Mouse (Mus musculus) T-helper 2 cell (primary cell): ENCODE data around the gene Anks1b.

Experiments
- in situ Hi-C: fragments of 300-600 bp; cut with MboI, MseI; formaldehyde crosslinking; loops from one replicate; pipeline ENCODE4 v1.15.1; 2025; ENCODE audit warnings: high pct_unique_total_duplicates

Gene Anks1b

DNA sequence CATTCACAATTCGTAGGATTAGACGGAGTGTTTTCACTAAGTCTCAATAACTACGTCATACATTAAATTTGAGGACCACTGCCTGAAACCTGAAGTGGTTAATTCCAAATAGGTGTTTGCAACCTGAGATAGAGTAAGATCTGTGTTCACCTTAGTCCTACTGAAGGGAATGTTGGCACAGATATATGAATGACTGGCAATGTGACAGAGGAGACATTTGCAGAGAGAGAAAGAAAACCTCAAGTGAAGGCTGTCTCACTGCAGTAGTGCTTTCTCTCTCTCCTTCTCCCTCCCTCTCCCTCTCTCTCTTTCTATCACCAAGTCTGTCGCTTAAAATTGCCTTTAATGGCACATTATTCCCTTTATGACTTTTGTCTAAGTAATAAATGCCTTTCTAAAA is 101.1 kb downstream of the Anks1b start:
- in situ Hi-C loops = no loop called here

DNA sequence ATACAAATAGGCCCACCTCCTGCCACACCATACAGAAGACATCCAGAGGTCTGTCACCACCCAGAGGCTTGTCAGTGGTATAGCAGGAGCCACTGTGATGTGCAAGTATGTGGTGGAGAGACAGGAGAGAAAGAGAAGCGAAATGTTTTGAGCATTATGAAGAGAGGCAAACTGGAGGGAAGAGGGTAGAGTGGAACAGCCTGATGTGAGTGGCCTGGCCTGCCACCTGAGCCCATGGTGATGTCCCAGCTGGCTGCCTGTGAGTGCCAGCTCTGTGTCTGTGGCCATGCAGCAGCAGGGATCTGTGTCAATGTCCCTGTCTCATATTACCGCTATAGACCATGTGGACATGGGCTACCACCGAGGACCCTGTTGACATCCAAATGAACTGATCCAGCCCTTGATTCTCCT is 102.1 kb downstream of the Anks1b start:
- in situ Hi-C loops = no loop called here

DNA sequence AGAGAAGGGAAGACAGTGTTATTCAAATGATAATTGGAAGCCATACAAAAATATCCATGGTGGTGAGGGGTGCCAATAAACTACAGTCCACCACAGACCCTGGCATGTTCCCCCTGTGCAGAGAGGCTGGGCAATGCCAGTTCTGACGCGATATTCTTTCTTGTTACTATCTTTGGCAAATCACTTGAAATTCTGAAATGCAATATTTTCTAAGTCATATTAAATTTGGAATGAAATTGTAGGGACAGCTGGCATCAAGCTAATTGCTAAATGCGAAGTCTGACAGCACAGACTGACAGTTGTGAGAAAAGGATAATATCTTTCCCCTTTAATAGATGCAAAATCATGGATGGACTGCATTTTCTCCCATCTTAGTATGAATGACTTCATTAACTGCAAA is 103.3 kb downstream of the Anks1b start:
- in situ Hi-C loops = no loop called here

DNA sequence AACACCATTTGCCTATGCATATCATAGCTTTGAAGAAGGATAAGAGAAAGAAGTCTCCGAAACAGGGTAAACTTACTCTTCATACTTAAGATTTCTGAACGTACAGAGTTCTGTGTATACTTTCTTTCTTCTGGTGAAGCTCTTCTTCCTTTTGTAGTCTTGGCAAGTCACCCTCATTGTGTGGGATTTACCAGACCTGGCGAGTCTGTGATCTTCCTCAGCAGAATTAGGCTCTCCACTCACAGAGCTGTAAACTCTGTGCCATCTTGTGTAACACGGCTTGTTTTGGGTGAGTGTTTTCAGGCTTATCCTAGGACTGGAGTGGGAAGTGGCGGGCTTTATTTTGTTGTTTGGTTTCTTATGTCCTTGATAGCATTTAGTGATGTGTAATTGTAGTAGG is 120.9 kb downstream of the Anks1b start:
- in situ Hi-C loops = no loop called here

DNA sequence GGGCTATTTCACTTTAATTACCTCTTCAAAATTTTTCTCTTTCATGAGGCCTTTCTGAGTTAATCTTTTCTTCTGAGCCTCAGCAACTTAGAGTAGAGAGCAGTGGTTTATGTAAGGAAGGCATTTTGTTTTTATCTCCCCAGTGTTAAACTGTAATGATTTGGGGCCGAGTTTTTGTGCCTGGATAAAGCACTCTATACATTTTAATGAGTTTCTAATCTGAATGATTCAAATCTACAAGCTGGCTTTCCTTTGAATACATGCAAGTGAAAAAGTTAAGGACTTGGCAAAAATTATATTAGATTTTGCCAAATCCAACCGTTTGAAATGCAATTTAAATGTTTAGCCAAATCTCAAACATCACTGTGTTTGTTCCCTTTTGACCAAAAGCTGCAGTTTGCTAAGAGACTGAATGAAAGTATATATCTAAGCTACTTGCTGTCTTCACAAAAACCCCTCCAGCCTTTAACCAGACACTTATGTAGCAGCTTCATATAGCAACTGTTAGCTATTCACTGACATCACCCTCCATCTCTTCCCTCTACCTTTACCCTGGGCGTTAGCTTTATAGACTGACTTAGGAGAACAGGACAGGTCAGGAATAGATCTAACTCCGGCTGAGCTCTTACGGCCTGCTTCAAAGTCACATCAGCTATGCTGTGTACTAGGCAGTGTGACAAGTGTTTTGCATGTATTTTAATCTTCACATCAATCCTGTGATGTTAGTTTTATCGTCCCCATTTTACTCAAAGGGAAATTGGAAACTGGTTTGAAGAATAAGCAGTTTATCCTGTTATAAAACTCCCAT is 122.5 kb downstream of the Anks1b start:
- in situ Hi-C loops = no loop called here

DNA sequence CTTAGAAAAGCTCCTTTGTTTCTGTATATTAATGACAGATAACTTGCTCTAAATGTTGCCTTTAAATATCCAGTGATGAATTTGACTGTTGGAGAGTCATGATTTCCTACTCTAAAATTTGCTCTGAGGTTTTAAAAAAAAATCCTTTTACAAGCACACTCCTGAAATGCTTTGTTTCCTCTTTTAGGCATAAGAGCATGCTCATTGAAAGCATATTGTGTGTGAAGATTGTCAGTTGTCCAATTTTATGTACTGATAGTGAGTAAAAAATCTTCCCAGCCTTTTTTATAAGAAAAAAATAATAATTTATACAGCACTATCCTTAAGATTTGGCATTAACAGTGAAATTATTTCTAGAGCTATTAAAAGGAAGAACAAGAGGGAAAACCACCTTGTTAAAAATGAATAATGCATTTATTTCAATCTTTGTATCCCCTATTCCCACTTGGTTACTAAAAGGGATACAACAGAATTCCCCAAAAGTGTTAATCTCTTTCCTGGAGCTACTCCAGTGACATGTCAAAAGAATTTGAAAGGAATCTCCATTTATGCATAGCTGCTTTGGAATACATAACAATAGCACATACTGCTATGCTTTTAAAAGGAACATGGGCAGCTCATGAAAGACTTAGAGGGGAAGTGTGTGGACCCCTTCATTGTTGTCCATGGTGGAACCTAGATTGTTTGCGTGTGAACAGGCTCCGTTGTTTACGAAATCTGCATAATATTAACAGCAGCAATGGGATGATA is 130.8 kb downstream of the Anks1b start:
- in situ Hi-C loops = no loop called here

DNA sequence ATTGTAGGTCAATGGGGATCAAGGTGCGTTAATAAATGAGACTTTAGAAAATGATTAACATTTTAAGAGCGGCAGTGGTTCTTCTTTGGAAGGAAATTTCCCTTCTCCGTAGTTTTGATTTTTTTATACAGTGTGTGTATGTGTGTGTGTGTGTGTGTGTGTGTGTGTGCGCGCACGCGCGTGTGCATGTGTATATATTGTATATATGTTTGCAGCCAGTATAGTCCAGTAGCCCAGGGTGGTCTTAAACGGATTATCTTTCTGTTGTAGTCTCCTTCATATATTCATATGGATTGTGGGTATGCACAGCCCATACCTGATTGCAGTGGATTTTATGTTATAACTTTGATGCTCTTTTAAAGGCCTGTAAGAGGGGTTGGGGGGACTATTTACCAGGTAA is 131.6 kb downstream of the Anks1b start:
- in situ Hi-C loops = no loop called here

DNA sequence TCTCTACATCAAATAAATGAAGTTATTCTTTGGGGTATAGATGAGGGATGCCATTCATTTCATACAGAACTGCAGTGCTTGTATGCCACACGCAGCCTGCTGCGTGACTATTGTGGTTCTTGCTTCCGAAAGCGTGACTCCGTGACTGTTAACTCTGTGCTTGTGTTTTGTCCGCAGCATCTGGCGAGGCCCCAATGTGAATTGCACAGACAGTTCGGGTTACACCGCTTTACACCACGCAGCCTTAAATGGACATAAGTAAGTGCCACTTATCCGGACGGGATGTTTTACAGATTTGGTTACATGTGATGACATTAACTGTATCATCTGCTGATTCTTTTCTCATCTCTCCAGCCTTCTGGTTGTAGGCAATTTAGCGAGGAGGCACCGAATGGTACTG is 159.7 kb downstream of the Anks1b start:
- in situ Hi-C loops = no loop called here

DNA sequence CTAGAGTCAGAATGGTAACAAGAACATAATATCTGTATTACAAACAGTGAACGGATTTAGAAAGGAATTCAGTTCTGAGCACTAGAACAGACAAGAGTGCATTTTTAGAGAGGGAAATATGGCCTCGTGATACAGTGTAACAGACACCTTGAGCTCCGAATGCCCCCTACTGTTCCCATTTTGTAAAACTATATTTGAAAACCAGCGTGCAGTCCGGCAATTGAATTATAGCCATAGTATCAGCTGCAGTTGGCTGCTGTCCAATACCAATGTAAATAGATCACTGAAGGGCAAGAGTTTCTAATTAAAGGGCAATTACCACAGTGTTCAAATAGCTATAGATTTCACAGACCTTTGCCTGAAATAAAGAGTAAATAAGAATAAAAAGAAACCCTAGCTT is 170.0 kb downstream of the Anks1b start:
- in situ Hi-C loops = no loop called here

DNA sequence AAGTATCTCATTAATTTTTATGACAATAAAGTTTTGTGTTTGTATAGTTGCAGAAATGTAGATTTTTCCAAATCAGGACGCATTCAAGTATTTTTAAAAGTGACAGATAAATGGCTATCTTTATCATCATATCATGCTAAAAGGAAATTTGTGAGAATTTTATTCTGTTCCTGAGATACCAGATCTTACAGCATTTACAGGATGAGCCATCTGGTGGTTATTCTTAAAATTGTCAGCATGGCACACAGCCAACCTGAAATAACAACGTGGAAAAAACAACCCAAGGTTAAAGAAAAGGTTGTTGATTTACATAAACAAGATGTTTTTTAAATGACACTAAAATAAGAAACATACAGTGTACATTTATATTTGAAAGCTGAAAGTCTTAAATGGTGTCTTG is 170.5 kb downstream of the Anks1b start:
- in situ Hi-C loops = no loop called here

DNA sequence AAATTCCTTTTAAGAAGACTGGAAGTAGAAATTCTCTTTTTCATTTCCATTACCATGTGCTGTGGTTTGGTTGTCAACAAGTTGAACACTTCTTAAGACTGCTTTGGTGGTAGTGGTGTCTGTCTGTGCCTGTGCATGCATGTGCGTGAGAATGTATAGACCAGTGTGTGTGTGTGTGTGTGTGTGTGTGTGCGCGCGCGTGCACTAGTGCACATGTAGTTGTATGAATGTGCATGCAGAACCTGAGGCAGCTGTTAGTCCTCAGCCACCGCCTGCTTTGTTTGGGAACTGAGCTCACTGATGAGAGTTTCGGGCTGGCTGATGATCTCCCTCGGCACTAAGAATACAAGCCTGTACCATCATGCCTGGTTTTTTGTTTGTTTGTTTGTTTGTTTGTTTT is 170.9 kb downstream of the Anks1b start:
- in situ Hi-C loops = no loop called here

DNA sequence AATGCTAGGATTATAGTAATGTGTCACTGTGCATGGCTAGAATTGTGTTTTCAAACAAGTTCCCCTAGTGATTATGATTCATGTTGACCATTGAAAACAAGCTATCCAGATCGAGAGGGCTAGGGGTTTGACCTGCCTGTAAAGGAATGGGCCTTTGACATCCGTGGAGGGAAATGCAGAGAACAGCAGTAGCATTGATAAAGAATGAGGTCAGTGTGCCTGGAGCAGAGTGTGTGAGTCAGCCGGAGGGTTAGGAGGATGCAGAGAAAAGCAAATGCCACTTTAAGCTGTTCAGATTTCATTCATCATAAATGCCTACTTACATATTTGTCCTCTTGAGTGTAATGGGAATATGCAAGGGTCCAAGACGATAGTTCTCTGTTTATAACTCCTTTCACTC is 195.3 kb downstream of the Anks1b start:
- in situ Hi-C loops = no loop called here

DNA sequence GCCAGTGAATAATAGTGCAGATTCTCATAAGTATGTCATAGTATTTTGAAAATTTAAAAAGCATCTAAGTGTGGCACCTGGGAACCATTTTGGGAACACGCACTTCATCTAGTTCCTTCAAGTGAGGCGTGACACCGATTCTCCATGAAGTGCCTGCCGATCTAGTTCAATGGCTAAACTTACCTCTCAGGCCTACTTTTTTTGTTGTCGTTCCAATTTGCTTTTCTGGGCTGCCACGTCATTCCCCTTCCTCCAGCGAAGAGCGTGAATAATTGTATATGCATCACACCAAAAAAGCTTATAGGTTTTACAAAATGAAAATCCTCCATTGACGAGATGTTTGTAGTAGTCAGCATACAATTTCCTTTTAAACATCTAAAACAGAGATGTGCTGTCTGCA is 204.6 kb downstream of the Anks1b start:
- in situ Hi-C loops = no loop called here

DNA sequence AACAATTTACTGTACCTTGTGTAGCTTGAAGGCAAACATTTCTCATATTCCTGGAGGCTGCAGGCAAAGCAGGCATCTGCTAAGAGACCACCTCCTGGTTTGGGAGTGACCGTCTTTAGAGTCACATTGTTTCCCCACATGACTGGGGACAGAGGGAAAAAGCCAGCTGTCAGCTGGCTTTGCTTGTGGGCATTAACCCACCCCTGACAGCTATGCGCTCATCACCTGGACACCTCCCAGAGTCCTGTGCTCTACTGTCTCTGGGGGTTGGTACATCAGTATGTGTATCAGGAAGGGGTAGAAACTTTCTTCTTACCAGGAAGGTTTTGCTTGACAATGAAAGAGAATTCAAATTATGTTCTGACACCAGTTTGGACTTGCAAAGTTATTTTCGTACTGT is 207.8 kb downstream of the Anks1b start:
- in situ Hi-C loops = no loop called here

DNA sequence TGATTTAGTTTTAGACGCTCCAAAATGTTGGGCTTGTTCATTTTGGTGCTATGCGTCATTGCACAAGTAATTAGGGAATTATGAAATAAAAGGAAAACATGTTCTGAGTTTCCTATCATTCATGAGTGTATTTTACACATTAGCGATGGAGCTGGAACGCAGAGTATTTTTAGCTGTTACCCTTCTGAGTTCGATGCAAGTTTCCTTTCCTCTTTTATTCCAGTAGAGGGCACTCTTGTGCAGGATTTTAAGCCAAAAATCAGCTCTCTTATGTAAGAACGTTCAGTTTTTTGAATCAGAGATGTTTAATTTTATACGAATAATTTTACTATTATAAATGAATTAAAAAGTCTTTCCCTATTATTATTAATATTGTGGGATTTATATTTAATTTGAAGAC is 208.3 kb downstream of the Anks1b start:
- in situ Hi-C loops = no loop called here

DNA sequence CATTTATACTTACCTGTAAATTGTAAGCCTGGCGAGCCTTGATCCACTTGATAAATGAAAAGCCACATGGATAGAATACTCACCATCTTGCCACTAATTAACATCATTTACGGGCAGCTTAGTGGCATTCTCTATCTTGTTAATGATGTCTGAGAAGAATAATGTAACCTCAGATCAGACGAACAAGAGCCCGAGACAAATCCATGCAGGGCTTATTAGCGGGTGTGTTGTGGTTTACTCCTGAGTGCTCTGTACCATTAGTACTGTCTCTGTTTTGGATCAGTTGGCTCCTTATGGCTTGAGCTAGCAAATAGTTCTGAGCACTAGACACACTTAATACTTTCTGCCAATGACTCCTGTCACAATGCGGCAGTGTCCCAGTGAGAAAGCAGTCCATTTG is 220.6 kb downstream of the Anks1b start:
- in situ Hi-C loops = no loop called here

DNA sequence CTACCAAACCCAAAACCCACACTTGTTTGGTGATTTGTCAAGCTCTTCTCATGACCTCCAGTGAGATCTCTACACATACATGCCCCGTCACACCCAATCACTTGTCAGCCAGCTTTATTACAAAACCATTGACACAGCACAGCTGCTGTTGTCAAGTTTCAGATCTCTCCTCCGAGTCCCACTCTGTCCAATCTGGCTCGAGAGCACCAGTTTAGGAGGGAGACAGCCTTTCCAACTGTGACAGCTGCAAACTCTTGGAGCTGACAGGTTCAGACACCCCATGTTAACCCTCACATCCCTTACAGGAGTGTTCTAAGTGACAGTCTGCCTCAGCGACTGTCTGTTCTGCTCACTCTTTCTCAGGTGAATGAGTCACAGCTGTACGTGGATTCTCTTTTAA is 239.4 kb downstream of the Anks1b start:
- in situ Hi-C loops = loop anchor here (10.0 kb wide), 1 partner anchor 1812 kb away; no protein-coding TSS in a partner anchor

DNA sequence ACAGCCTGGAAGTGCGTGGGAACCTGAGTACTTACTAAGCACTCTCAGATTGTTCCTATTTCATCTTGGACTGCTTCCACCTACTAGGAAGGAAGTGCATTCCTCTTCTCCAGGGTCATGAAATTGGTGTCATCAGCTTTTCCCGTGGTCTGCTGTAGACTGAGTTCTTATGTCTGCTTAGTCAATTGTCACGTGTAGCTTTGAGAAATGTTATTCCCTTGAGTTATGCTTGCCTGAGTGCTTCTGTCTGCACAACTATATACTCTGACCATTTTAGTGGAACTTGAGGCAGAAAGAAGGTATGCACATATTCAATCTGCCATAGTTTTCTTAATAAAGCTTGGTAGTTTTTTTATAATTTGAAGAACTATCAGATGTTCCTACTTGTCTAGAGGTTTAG is 243.6 kb downstream of the Anks1b start:
- in situ Hi-C loops = loop anchor here (10.0 kb wide), 1 partner anchor 1808 kb away; no protein-coding TSS in a partner anchor

DNA sequence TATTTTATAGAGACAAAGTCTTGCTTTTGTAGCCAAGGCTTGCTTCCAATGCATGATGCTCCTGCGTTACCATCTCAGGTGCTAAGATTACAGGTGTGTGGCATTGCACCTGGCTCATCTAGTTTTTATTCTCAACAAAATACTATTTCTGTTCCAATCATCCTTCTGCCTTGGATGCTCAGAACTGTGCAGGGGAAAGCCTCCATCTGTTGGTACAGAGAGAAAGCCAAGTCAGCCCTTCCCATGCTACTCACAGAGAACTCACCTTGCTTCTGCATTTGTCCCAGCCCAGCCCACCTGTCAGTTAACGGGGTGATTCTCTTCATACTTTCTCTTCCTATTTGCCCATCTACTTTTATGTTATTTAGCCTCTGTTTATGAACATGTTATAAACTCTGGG is 244.5 kb downstream of the Anks1b start:
- in situ Hi-C loops = loop anchor here (10.0 kb wide), 1 partner anchor 1807 kb away; no protein-coding TSS in a partner anchor

DNA sequence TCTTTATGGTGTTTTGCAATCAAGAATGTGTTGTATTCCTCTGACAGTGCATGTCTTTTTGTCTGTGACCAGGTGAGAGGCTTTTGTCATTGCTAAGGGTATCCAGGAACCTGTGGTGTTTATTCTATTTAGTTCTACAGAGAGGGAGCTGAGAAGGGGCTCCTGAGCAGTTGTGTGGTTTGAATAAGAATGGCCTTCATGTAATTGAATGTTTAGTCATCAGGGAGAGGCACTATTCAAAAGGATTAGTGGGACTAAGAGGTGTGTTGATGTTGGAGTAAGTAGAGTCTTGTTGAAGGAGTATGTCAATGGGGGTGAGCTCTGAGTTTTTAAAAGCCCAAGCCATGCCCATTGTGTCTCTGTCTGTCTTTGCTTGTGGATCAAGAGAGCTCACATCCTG is 264.2 kb downstream of the Anks1b start:
- in situ Hi-C loops = no loop called here

DNA sequence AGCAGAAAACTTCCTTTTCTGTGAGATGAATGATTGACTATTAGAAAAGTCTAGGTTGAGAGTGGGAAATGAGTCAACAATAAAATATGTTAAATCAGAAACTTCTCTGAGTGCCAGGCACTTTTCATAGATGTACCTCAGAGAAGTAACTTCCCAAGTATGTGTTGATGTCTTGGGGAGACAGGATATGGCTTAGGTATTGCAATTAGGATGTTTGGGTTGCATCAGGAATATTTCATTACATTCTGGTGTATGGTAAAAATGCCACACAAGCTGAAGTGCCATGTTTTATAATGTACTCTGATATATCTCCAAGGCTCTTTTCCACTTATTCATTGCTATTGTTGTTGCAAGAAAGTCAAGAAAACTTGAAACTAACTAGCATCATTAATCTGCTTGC is 267.6 kb downstream of the Anks1b start:
- in situ Hi-C loops = no loop called here

DNA sequence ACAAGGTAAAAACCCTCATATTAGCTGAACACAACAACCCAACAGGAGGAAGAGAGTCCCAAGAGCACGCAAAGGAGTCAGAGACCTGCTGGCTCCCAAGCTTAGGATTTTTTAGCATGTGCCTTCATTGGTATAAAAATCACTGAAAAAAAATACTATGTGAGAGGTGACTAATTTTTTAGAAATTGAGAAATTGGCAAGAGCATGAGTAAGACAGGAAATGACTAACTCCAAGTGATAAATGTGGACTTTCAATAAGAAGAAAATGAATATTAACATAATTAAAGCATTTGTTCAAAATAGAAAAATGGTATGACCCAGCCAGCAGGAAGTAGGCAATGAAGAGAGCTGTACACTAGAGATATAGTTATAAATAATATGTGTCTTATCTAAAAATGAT is 271.1 kb downstream of the Anks1b start:
- in situ Hi-C loops = no loop called here

DNA sequence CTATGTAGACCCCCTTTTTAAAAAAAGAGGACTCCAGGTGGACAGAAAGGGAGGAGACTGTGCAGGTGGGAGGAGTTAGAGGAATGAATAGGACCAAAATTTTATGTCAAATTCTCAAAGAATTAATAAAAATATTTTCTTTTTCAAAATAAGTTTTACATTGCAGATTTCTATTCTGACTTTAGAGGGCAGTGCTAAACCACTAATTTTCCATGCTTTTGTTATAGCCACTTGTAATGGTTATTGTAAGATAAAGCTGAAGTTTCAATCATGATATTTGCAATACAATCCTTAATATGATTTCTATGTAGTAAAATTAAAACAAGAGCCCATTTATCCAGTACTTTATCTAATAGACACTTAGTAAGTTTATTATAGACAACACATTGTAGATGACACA is 278.2 kb downstream of the Anks1b start:
- in situ Hi-C loops = no loop called here
